Mouse (Mus musculus): ENCODE measurements around the gene Tfr2. TPM values are rescaled to one million over a fixed set of nuclear protein-coding genes. Genes with fewer than 3 reads are reported as not detected.

Gene Tfr2
- polyA plus RNA-seq, 1 experiment: 9.2 TPM

DNA sequence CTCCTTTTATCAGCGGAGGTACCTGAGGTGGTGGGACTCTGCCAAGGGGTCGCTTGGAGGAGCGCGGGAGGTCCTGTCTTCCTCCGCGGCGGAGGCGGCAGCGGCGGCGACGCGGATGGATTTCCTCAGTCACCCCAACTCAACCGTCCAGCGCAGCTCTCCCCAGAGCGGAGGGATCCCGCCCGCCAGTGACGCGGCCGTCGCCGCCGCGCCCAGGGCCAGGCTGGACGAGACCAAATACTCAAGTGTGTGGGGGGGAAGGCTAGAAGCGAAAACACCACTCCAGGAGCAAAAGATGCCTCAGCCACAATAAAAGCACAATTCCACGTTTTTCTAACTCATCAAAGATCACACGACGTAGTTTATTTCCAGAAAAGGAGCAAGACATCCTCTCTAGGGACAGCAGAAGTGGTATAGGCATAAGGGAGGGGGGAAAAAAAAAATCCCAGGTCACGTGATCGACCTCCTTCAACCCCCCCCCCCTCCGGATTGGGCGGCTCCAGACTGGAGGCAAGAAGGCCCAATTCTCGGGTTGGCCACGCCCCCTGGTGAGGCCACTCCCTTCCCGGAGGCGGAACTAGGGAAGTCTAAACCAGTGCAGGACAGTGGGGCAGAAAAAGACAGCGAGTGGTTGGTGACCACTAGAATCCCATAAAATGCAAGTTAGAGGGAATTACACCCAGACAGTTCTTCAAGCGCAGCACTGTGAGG, 36.4 kb upstream of the Tfr2 start, which contains the start of the genes Epo and Gnb2:
Gene Epo, minus strand, starts transcription at position 126 of the 711 bp plus-strand sequence.
Gene Gnb2, minus strand, starts transcription at position 394 of the 711 bp plus-strand sequence.
- Histone ChIP-seq H3K27me3 (ENCODE audit: control insufficient read depth) (peaks cover 13% of the 10 kb centered on the region), H3K9me3 (ENCODE audit: control insufficient read depth, low read length) (no peaks in the 10 kb centered on the region), H3K4me1 (ENCODE audit: control insufficient read depth) (peaks cover 51% of the 10 kb centered on the region), H3K36me3 (ENCODE audit: control insufficient read depth) (peaks cover 26% of the 10 kb centered on the region), H3K4me3 (replicated peaks) (peak within 1 kb of the TSS; percentile 89)
- TF ChIP-seq TAL1 (IDR thresholded peaks at IDR 0.05; ENCODE audit: low read length): no peak
- no peak for TF ChIP-seq GATA1 (IDR thresholded peaks at IDR 0.05; ENCODE audit: low read length)

DNA sequence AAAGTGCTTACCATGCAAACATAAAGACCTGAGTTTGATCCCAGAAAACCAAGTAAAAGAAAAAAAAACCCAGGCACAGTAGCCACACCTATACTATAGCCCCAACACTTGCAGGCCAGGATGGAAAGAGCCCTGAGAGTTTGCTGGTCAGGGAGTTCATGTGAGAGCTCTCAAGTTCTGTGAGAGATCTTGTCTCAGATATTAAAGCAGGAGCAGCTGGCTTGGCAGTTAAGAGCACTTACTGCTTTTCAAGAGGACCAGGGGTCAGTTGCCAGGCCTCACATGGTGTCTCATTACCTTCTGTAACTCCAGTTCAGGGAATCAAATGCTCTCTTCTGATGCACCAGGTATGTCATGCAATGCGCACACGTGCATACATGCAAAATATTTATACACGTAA, 34.9 kb upstream of the Tfr2 start:
- H3K27me3 ChIP-seq (ENCODE audit: control insufficient read depth): peaks cover 20% of the 10 kb centered on the region
- no peaks in the 10 kb centered on the region for H3K9me3 ChIP-seq (ENCODE audit: control insufficient read depth, low read length)
- no peak for TF ChIP-seq GATA1 (IDR thresholded peaks at IDR 0.05; ENCODE audit: low read length)
- no peak for TF ChIP-seq TAL1 (IDR thresholded peaks at IDR 0.05; ENCODE audit: low read length)
- peaks cover 38% of the 10 kb centered on the region for H3K4me1 ChIP-seq (ENCODE audit: control insufficient read depth)
- H3K36me3 ChIP-seq (ENCODE audit: control insufficient read depth): peaks cover 11% of the 10 kb centered on the region
- no peak overlapping the region for H3K4me3 ChIP-seq (replicated peaks)

DNA sequence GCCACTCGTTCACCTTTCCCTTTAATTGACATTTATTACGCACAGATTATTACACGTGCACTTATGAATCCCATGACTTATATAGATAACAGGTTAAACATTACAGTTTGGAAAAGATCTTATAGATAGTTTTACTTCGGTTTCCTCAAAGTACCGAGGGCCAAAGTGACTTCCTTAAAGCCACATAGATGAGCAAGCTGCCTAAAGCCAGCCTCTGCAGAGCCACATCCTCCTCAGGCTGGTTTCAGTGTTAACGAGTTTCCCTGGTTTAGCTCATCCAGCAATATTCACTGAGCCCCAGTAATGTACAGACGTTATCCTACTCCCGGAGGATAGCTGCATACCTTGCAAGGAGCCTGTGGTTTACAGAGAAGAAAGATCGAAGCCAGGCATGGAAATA, 34.3 kb upstream of the Tfr2 start:
- H3K27me3 ChIP-seq (ENCODE audit: control insufficient read depth): peaks cover 20% of the 10 kb centered on the region
- H3K36me3 ChIP-seq (ENCODE audit: control insufficient read depth): peaks cover 5% of the 10 kb centered on the region
- TF ChIP-seq GATA1 (IDR thresholded peaks at IDR 0.05; ENCODE audit: low read length): no peak
- no peak for TF ChIP-seq TAL1 (IDR thresholded peaks at IDR 0.05; ENCODE audit: low read length)
- no peak overlapping the region for H3K4me3 ChIP-seq (replicated peaks)
- peaks cover 33% of the 10 kb centered on the region for H3K4me1 ChIP-seq (ENCODE audit: control insufficient read depth)
- no peaks in the 10 kb centered on the region for H3K9me3 ChIP-seq (ENCODE audit: control insufficient read depth, low read length)

DNA sequence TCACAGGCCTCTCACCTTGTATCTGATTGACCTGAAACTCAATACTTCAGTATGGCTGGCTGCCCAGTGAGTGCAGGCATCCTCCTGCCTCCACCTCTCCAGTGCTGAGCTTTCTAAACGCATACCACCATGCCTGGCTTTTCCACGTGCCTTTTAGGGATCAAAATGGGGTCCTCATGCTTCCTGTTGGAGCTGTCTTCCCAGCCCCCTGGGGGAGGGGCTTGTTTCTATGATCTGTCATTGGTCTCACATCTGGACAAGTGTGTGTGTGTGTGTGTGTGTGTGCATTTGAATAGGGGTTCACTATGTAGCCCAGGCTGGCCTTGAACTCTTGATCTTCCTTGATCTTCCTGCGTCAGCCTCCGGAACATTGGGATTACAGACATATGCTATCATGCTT, 32.2 kb upstream of the Tfr2 start:
- H3K9me3 ChIP-seq (ENCODE audit: control insufficient read depth, low read length): no peaks in the 10 kb centered on the region
- H3K36me3 ChIP-seq (ENCODE audit: control insufficient read depth): no peaks in the 10 kb centered on the region
- peaks cover 20% of the 10 kb centered on the region for H3K27me3 ChIP-seq (ENCODE audit: control insufficient read depth)
- H3K4me3 ChIP-seq (replicated peaks): no peak overlapping the region
- TF ChIP-seq TAL1 (IDR thresholded peaks at IDR 0.05; ENCODE audit: low read length) (no peak), GATA1 (IDR thresholded peaks at IDR 0.05; ENCODE audit: low read length) (no peak)
- peaks cover 11% of the 10 kb centered on the region for H3K4me1 ChIP-seq (ENCODE audit: control insufficient read depth)

DNA sequence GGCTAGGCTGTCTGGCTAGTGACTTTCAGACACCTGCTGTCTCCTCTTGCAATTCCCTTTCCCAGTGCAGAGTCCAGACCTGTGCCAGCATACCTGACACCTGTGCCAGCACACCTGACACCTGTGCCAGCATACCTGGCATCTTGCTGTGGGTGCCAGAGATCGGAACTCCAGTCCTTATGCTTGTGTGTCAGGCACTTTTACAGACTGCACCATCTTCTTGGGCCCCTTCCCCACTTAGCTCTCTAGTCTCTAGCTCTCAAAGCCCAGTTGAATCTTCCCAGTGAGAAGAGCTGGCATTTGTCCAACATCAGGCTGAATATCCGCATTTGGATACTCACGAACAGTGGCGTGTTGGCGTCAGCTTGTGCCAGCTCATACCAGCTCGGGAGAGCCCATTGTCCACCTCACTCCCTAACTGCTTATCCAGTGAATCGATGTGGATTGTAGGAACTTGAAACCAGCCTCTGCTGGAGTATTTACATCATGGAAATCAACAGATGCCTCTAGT, 30.3 kb upstream of the Tfr2 start:
- Histone ChIP-seq H3K4me1 (ENCODE audit: control insufficient read depth) (no peaks in the 10 kb centered on the region; the same call in 1 of the 2 replicates), H3K4me3 (replicated peaks) (no peak overlapping the region), H3K27me3 (ENCODE audit: control insufficient read depth) (peaks cover 20% of the 10 kb centered on the region), H3K36me3 (ENCODE audit: control insufficient read depth) (no peaks in the 10 kb centered on the region), H3K9me3 (ENCODE audit: control insufficient read depth, low read length) (no peaks in the 10 kb centered on the region)
- TF ChIP-seq GATA1 (IDR thresholded peaks at IDR 0.05; ENCODE audit: low read length): no peak
- TF ChIP-seq TAL1 (IDR thresholded peaks at IDR 0.05; ENCODE audit: low read length): no peak

DNA sequence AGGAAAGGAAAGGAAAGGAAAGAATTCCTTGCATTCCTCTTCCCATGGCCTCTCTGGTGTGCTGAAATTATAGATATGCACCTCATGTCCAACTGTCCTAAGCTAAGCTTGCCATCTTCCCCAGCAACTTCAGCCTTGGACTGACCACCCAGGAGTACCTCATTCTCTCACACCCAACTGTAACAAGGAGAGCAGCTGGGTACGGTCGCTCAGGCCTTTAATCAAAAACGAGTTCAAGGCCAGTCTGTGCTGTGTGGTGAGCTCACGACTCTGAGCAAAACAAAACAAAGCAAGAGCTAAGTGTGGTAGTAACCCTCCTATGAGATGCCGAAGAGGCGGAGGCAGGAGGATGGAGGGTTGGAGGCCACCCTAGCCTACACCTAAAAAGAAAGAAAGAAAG, 28.6 kb upstream of the Tfr2 start:
- H3K27me3 ChIP-seq (ENCODE audit: control insufficient read depth): peaks cover 28% of the 10 kb centered on the region
- TF ChIP-seq TAL1 (IDR thresholded peaks at IDR 0.05; ENCODE audit: low read length) (no peak), GATA1 (IDR thresholded peaks at IDR 0.05; ENCODE audit: low read length) (no peak)
- H3K9me3 ChIP-seq (ENCODE audit: control insufficient read depth, low read length): no peaks in the 10 kb centered on the region
- no peaks in the 10 kb centered on the region for H3K36me3 ChIP-seq (ENCODE audit: control insufficient read depth)
- H3K4me3 ChIP-seq (replicated peaks): no peak overlapping the region
- H3K4me1 ChIP-seq (ENCODE audit: control insufficient read depth): no peaks in the 10 kb centered on the region

DNA sequence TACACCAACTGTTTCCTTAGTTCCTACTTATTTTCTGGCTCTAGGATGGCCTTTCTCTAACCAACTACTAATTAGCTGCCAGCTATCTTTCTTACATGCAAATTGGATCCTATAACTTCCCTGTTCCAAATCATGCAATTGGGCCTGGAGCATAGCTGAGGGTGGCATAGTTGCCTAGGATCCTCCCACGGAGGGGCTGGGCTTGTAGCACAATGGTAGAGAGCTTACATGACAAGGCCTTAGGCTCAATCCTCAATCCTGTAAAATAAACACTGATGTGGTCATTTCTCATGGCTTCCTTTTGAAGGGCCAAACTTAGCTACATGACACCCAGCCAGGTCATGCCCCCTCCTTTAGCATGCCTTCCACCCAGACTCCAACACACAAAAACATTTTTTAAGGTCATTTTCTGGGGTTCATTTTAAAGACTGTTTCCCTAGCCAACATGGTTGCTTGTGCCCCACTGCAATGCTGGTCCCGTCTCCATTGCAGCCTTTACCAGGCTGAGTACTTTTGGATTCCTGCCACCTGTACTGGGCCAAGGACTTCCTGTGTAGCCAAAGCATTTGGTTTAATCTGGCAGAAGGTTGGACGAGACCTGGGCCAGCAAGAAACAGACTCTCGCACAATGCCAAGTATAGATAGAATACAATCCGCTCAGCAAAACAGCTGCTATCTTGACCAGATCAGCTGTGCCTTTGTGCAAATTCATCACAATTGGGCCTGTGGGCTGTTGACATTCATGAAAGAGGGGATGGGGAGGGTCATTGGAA, 27.7 kb upstream of the Tfr2 start:
- Histone ChIP-seq H3K9me3 (ENCODE audit: control insufficient read depth, low read length) (no peaks in the 10 kb centered on the region), H3K4me3 (replicated peaks) (no peak overlapping the region), H3K27me3 (ENCODE audit: control insufficient read depth) (peaks cover 23% of the 10 kb centered on the region), H3K4me1 (ENCODE audit: control insufficient read depth) (no peaks in the 10 kb centered on the region), H3K36me3 (ENCODE audit: control insufficient read depth) (no peaks in the 10 kb centered on the region)
- no peak for TF ChIP-seq TAL1 (IDR thresholded peaks at IDR 0.05; ENCODE audit: low read length)
- no peak for TF ChIP-seq GATA1 (IDR thresholded peaks at IDR 0.05; ENCODE audit: low read length)

DNA sequence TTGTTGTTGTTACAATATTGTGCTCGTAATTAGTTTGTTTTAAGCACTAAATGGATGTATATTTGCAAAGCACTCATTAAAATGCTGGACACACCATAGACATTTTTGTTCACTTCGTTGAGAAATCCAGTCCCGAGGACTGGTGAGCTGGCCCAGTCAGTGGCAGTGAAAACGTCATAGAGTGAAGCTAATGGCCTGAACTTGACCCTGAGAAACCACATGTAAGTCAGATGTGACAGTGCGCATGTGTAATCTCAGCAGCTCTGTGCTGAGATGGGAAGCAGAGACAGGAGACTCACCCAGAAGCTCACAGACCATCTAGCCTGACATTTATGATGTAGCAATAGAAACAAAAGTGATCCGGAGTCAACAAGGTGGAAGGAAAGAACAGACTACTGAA, 24.7 kb upstream of the Tfr2 start:
- Histone ChIP-seq H3K4me1 (ENCODE audit: control insufficient read depth) (no peaks in the 10 kb centered on the region), H3K36me3 (ENCODE audit: control insufficient read depth) (no peaks in the 10 kb centered on the region), H3K27me3 (ENCODE audit: control insufficient read depth) (peaks cover 15% of the 10 kb centered on the region), H3K4me3 (replicated peaks) (no peak overlapping the region), H3K9me3 (ENCODE audit: control insufficient read depth, low read length) (no peaks in the 10 kb centered on the region)
- TF ChIP-seq TAL1 (IDR thresholded peaks at IDR 0.05; ENCODE audit: low read length): no peak
- TF ChIP-seq GATA1 (IDR thresholded peaks at IDR 0.05; ENCODE audit: low read length): no peak

DNA sequence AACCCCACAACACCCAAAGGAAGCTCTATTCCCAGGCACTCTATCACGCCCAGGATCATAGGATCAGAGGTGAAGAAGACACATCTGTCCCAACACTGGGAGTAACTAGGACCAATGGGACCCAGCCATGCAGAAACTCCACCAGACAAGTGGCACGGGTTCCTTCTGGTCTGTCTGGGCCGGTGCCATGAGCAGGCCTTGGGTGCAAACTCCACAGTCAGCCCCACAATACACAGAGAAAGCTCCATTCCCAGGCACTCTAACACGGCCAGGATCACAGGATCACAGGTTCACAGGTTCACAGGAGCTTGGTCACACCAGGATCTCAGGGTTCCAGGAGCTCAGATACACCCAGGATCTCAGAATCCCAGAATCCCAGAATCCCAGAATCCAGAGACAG, 24.0 kb upstream of the Tfr2 start:
- no peaks in the 10 kb centered on the region for H3K36me3 ChIP-seq (ENCODE audit: control insufficient read depth)
- no peaks in the 10 kb centered on the region for H3K9me3 ChIP-seq (ENCODE audit: control insufficient read depth, low read length)
- peaks cover 17% of the 10 kb centered on the region for H3K27me3 ChIP-seq (ENCODE audit: control insufficient read depth)
- no peak overlapping the region for H3K4me3 ChIP-seq (replicated peaks)
- TF ChIP-seq GATA1 (IDR thresholded peaks at IDR 0.05; ENCODE audit: low read length): no peak
- TF ChIP-seq TAL1 (IDR thresholded peaks at IDR 0.05; ENCODE audit: low read length): no peak
- H3K4me1 ChIP-seq (ENCODE audit: control insufficient read depth): no peaks in the 10 kb centered on the region

Data from erythroblast, embryonic 14.5 days (primary cell).